Mouse (Mus musculus): ENCODE data around the gene Ercc2. TPM values are rescaled to one million over a fixed set of nuclear protein-coding genes. Genes with fewer than 3 reads are reported as not detected.

Ercc2 gene
- polyA plus RNA-seq, 1 experiment from 2014 or later, result 18.3 TPM

DNA sequence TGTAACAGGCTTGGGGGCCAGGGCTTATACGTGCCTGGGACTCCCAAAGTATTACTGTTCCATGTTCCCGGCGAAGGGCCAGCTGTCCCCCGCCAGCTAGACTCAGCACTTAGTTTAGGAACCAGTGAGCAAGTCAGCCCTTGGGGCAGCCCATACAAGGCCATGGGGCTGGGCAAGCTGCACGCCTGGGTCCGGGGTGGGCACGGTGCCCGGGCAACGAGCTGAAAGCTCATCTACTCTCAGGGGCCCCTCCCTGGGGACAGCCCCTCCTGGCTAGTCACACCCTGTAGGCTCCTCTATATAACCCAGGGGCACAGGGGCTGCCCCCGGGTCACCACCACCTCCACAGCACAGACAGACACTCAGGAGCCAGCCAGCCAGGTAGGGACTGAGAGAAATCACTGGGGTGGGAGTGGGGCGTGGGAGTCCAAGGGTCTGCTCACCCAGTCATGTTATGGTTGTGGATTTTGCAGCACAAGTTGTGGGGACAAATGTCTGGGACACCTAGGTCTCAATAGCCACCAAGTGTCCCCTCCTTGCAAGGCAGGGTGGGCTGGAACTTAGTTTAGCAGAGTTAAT lies 29.0 kb downstream of the Ercc2 start:
- no peaks in the 10 kb centered on the region for H3K36me3 ChIP-seq
- H3K4me3 ChIP-seq (replicated peaks), result no peak overlapping the region

DNA sequence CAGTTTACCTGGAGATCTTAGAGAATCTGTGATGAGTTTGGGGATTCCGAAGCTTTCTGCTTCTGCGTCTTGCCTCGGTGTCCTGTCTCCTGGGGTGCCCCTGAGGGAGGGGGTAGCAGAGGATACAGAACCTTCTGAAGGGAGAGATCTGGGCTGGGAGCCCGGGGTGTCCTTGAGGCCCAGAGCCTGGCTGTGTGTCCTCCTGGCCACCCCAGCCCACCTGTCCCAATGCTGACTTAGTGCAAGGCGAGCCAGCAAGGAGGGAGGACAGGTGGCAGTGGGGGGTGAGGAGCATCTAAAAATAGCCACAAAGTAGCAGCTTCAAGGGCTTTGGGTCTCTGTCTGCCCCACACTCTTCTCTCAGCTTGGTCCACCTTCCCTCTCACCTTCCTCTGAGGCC lies 30.0 kb downstream of the Ercc2 start:
- no peak overlapping the region for H3K27ac ChIP-seq (replicated peaks)
- no peaks in the 10 kb centered on the region for H3K9me3 ChIP-seq (replicated peaks)
- 64% methylated on average over 5 of the region's 5 CpGs for WGBS
- no peak overlapping the region for H3K4me3 ChIP-seq (replicated peaks)
- 0 out of 2 replicates have a peak, but pooled peaks cover 3% of the 10 kb centered on the region for H3K4me1 ChIP-seq
- no peak overlapping the region for H3K4me2 ChIP-seq (replicated peaks)
- no peak overlapping the region for H3K9ac ChIP-seq
- no peaks in the 10 kb centered on the region for H3K36me3 ChIP-seq
- no peak for ATAC-seq (ENCODE audit: insufficient number of reproducible peaks, low FRiP score, low TSS enrichment, low read depth)
- H3K27me3 ChIP-seq, result 0 out of 2 replicates have a peak, but pooled peaks cover 2% of the 10 kb centered on the region

More for the DNA sequence above, 29.0 kb downstream of the Ercc2 start:
- H3K9ac ChIP-seq, result no peak overlapping the region
- H3K9me3 ChIP-seq (replicated peaks), result no peaks in the 10 kb centered on the region
- ATAC-seq (ENCODE audit: insufficient number of reproducible peaks, low FRiP score, low TSS enrichment, low read depth), result peak; percentile 35; the same call in 1 of the 2 replicates
- no peaks in the 10 kb centered on the region for H3K27me3 ChIP-seq
- WGBS, result 66% methylated on average over 11 of the region's 11 CpGs
- H3K4me2 ChIP-seq (replicated peaks), result no peak overlapping the region
- H3K4me1 ChIP-seq, result 0 out of 2 replicates have a peak, but pooled peaks cover 3% of the 10 kb centered on the region
- peak overlapping the region; percentile 28; the same call in 1 of the 2 replicates for H3K27ac ChIP-seq (replicated peaks)

DNA sequence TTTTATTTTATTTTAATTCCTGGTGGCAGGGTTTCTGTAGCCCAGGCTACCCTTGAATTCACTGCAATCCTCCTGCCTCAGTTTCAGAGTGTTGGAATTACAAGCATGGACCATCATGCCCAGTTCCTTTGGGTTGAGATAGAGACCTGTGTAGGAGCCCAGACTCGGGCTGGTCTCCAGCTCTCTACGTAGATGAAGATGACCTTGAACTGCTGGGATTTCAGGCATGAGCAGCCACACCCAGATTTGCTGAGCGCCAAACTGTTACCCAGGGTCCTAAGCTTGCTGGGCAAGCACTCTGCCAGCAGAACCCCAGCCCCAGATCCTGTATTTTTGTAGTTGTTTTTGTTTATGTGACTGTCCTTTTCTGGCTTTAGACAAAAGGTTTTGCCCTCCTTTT lies 31.7 kb downstream of the Ercc2 start:
- Histone ChIP-seq H3K27ac (replicated peaks) (no peak overlapping the region), H3K4me2 (replicated peaks) (no peak overlapping the region), H3K9ac (no peak overlapping the region), H3K4me1 (0 out of 2 replicates have a peak, but pooled peaks cover 3% of the 10 kb centered on the region), H3K27me3 (peaks cover 9% of the 10 kb centered on the region; the same call in 1 of the 2 replicates), H3K4me3 (replicated peaks) (no peak overlapping the region), H3K36me3 (no peaks in the 10 kb centered on the region), H3K9me3 (replicated peaks) (no peaks in the 10 kb centered on the region)
- ATAC-seq (ENCODE audit: insufficient number of reproducible peaks, low FRiP score, low TSS enrichment, low read depth), result no peak
- 90% methylated on average over 3 of the region's 3 CpGs for WGBS

- no peaks in the 10 kb centered on the region for H3K9me3 ChIP-seq (replicated peaks)
- H3K4me3 ChIP-seq (replicated peaks), result no peak overlapping the region
- 64% methylated on average over 15 of the region's 15 CpGs for WGBS
- ATAC-seq (ENCODE audit: insufficient number of reproducible peaks, low FRiP score, low TSS enrichment, low read depth), result no peak
- H3K4me2 ChIP-seq (replicated peaks), result no peak overlapping the region
- H3K27ac ChIP-seq (replicated peaks), result no peak overlapping the region
- H3K4me1 ChIP-seq, result peaks cover 13% of the 10 kb centered on the region
- H3K9ac ChIP-seq, result no peak overlapping the region
- H3K36me3 ChIP-seq, result no peaks in the 10 kb centered on the region
- H3K27me3 ChIP-seq, result peaks cover 37% of the 10 kb centered on the region
Observed at GRCm38 (mm10) chr7:19416590-19416989, 34.8 kb downstream of the Ercc2 start.

- H3K27me3 ChIP-seq, result peaks cover 42% of the 10 kb centered on the region
- peaks cover 14% of the 10 kb centered on the region for H3K4me1 ChIP-seq
- no peak overlapping the region for H3K4me3 ChIP-seq (replicated peaks)
- H3K36me3 ChIP-seq, result peaks cover 5% of the 10 kb centered on the region; the same call in 1 of the 2 replicates
- no peak overlapping the region for H3K9ac ChIP-seq
- H3K9me3 ChIP-seq (replicated peaks), result no peaks in the 10 kb centered on the region
- no peak for ATAC-seq (ENCODE audit: insufficient number of reproducible peaks, low FRiP score, low TSS enrichment, low read depth)
- peak overlapping the region; percentile 36 for H3K4me2 ChIP-seq (replicated peaks)
- H3K27ac ChIP-seq (replicated peaks), result no peak overlapping the region
- WGBS, result 5% methylated on average over 28 of the region's 28 CpGs
Observed at GRCm38 (mm10) chr7:19420121-19420520, 38.3 kb downstream of the Ercc2 start.

DNA sequence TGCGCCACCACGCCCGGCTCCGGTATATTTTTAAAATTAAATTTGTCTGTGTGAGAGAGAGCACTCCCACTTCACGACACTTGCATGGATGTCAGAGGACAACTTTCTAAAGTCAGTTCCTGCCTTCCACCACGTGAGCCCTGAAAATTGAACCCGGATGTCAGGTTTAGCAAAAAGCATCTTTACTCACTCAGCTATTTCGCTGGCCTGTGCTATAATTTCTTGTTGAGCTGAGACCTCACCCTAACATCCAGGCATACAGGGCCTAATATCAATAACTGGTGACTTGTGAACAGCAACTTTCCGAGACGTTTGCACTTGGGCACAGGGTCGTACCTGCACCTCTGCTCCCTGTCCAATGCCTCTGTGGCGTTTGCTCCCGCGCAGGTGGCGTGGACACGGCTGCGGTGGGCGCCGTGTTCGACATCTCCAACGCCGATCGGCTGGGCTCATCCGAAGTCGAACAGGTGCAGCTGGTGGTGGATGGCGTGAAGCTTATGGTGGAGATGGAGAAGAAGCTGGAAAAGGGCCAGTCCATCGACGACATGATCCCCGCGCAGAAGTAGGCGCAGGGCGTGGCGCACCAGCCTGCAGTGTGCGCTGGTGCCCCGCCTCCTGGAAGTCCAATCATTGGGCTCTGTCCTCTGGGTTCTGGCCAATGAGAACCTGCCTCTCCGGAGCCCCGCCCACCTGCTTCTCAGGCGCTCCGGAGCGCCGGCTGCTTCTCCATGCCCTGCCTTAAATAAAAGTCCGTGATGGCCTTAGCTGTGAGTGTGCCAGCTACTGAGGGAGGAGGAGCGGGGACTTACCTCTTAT lies 39.2 kb downstream of the Ercc2 start:
- peaks cover 14% of the 10 kb centered on the region for H3K4me1 ChIP-seq
- peak; percentile 85 for ATAC-seq (ENCODE audit: insufficient number of reproducible peaks, low FRiP score, low TSS enrichment, low read depth)
- H3K27me3 ChIP-seq, result peaks cover 42% of the 10 kb centered on the region
- no peak overlapping the region for H3K9ac ChIP-seq
- H3K4me2 ChIP-seq (replicated peaks), result peak overlapping the region; percentile 61
- 13% methylated on average over 43 of the region's 43 CpGs for WGBS
- peak overlapping the region; percentile 36 for H3K4me3 ChIP-seq (replicated peaks)
- H3K27ac ChIP-seq (replicated peaks), result no peak overlapping the region
- no peaks in the 10 kb centered on the region for H3K9me3 ChIP-seq (replicated peaks)
- peaks cover 14% of the 10 kb centered on the region for H3K36me3 ChIP-seq

DNA sequence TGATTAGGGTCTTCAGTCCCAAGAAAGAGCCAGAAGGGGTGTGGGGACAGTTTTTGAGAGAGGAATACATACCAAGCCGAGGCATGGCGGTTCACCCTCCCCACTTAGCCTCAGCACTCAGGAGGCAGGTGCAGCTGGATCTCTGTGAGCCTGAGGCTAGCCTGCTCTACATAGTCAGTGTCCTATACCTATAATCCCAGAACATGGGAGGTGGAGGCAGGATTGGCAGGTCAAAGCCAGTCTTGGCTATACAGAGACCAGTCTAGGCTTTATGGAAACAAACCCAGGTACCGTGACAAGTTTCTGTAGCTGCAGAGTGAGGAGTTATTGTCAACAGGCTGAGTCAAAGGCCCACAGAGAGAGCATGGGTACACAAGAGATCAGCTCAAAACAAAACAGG lies 41.3 kb downstream of the Ercc2 start:
- H3K27me3 ChIP-seq, result peaks cover 33% of the 10 kb centered on the region
- no peak overlapping the region for H3K4me3 ChIP-seq (replicated peaks)
- ATAC-seq (ENCODE audit: insufficient number of reproducible peaks, low FRiP score, low TSS enrichment, low read depth), result no peak
- H3K36me3 ChIP-seq, result peaks cover 35% of the 10 kb centered on the region
- no peaks in the 10 kb centered on the region for H3K9me3 ChIP-seq (replicated peaks)
- no peak overlapping the region for H3K9ac ChIP-seq
- H3K4me2 ChIP-seq (replicated peaks), result no peak overlapping the region
- H3K27ac ChIP-seq (replicated peaks), result no peak overlapping the region
- H3K4me1 ChIP-seq, result peaks cover 14% of the 10 kb centered on the region
- WGBS, result 73% methylated on average over 3 of the region's 3 CpGs

DNA sequence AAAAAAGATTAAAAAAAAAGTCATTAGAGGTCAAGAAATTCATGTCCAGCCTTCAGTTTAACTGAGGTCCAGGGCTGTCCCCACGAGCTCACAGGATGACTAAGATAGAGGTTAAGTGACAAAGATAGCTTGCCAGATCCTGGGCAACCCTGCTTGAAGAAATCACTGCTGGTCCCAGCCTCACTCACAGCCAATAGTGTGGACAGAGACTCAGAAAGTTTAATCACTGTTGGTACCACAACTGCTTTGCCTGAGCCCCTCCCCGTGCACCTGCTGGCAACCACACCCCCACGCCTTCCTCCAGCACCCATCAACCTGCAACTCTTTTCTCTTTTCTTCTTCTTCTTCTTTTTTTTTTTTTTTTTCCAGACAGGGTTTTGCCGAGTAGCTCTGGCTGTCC lies 42.2 kb downstream of the Ercc2 start:
- Histone ChIP-seq H3K36me3 (peaks cover 45% of the 10 kb centered on the region), H3K9me3 (replicated peaks) (no peaks in the 10 kb centered on the region), H3K27me3 (peaks cover 28% of the 10 kb centered on the region), H3K4me2 (replicated peaks) (no peak overlapping the region), H3K27ac (replicated peaks) (no peak overlapping the region), H3K4me3 (replicated peaks) (no peak overlapping the region), H3K4me1 (peaks cover 14% of the 10 kb centered on the region), H3K9ac (no peak overlapping the region)
- 71% methylated on average over 4 of the region's 4 CpGs for WGBS
- no peak for ATAC-seq (ENCODE audit: insufficient number of reproducible peaks, low FRiP score, low TSS enrichment, low read depth)

DNA sequence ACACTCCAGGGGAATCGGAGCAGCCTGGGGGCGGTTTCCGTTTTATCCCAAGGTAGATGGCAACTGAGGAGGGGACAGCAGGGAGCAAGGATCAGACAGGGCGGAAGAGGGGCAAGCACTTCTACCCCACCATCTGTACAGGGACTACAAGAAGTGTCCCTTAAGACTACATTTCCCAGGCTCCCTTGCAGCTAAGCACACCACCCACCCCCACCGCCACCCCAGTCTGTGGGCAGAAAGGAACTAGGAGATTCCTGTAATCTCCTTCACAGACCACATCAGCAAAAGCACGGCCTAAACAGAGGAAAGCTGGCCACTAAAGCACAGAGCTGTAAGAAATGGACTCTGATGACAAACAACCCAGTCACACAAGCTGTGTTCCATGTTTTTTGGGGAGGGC lies 44.5 kb downstream of the Ercc2 start:
- Histone ChIP-seq H3K9ac (no peak overlapping the region), H3K4me1 (peaks cover 3% of the 10 kb centered on the region), H3K27me3 (peaks cover 8% of the 10 kb centered on the region), H3K4me3 (replicated peaks) (no peak overlapping the region), H3K36me3 (peaks cover 68% of the 10 kb centered on the region), H3K27ac (replicated peaks) (no peak overlapping the region), H3K4me2 (replicated peaks) (no peak overlapping the region), H3K9me3 (replicated peaks) (no peaks in the 10 kb centered on the region)
- ATAC-seq (ENCODE audit: insufficient number of reproducible peaks, low FRiP score, low TSS enrichment, low read depth), result no peak
- 73% methylated on average over 6 of the region's 6 CpGs for WGBS

- Histone ChIP-seq H3K27ac (replicated peaks) (no peak overlapping the region), H3K4me1 (no peaks in the 10 kb centered on the region), H3K4me2 (replicated peaks) (no peak overlapping the region), H3K4me3 (replicated peaks) (no peak overlapping the region), H3K27me3 (peaks cover 3% of the 10 kb centered on the region; the same call in 1 of the 2 replicates), H3K9ac (no peak overlapping the region), H3K36me3 (peaks cover 73% of the 10 kb centered on the region), H3K9me3 (replicated peaks) (no peaks in the 10 kb centered on the region)
- WGBS, result 85% methylated on average over 6 of the region's 6 CpGs
- ATAC-seq (ENCODE audit: insufficient number of reproducible peaks, low FRiP score, low TSS enrichment, low read depth), result no peak
Observed at GRCm38 (mm10) chr7:19426888-19427287, 45.1 kb downstream of the Ercc2 start.

DNA sequence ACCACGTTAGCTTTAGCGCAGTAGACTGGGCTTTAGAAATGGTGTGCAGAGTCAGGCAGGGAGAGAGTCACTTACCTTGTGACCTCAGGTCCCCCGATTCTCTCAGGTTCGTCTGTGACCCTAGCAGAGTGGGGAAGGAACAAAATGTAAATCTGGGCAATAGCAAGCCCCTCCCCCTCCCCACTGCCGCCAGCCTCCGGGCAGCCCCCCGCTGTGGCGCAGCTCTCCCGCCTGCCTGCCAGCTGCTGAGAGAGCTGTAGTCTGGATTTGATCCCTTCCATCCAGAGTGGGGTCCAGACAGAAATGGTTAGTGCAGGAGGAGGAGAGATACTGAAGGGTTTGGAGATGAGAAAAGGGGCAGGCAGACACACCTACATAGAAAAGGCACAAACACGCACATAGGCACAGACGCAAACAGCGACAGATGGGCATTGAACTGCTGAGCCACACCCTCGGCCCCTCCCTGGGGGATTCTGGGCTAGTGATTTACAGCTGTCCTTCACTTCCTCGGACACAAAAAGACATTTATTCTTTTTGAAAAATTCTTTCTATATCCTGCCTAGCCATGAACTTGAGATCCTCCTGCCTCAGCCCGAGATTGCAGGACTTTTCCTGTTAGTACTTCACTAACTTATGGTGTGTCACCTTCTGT lies 46.3 kb downstream of the Ercc2 start:
- no peak overlapping the region for H3K4me3 ChIP-seq (replicated peaks)
- H3K4me1 ChIP-seq, result no peaks in the 10 kb centered on the region
- no peaks in the 10 kb centered on the region for H3K27me3 ChIP-seq
- WGBS, result 67% methylated on average over 15 of the region's 15 CpGs
- H3K9ac ChIP-seq, result no peak overlapping the region
- H3K9me3 ChIP-seq (replicated peaks), result no peaks in the 10 kb centered on the region
- H3K4me2 ChIP-seq (replicated peaks), result no peak overlapping the region
- H3K27ac ChIP-seq (replicated peaks), result no peak overlapping the region
- H3K36me3 ChIP-seq, result peaks cover 85% of the 10 kb centered on the region
- no peak for ATAC-seq (ENCODE audit: insufficient number of reproducible peaks, low FRiP score, low TSS enrichment, low read depth)

Data from embryonic facial prominence, embryonic 15.5 days (tissue).